Mouse (Mus musculus) midbrain, embryonic 16.5 days (tissue): ENCODE data around the gene Eif4e. TPM values are rescaled to one million over a fixed set of nuclear protein-coding genes. Genes with fewer than 3 reads are reported as not detected.

ENCODE experiments used
- ATAC-seq: fragments of 200-750 bp; cut with Nextera tagmentation; 2 replicates; pipeline ENCODE4 v1.8.0; 2017; ENCODE audit warnings: moderate TSS enrichment
- H3K27ac ChIP-seq: fragments of 300-500 bp; sonication (generic); 2 replicates; pipeline ENCODE4 v1.5.1; 2014; ENCODE audit warnings: mild to moderate bottlenecking, low read length, mixed read lengths
- H3K27me3 ChIP-seq: fragments of 300-500 bp; sonication (generic); 2 replicates; pipeline ENCODE4 v1.6.1; 2014; ENCODE audit warnings: low read depth, low read length, mixed read lengths; ENCODE audit not compliant: control insufficient read depth, insufficient read depth
- H3K36me3 ChIP-seq: fragments of 300-500 bp; sonication (generic); 2 replicates; pipeline ENCODE4 v1.6.1; 2014; ENCODE audit warnings: mild to moderate bottlenecking, low read length, moderate library complexity, mixed read lengths; ENCODE audit not compliant: control insufficient read depth, insufficient read depth
- H3K4me1 ChIP-seq: fragments of 300-500 bp; sonication (generic); 2 replicates; pipeline ENCODE4 v1.6.1; 2014; ENCODE audit warnings: mild to moderate bottlenecking, low read length, mixed read lengths; ENCODE audit not compliant: control insufficient read depth, insufficient read depth
- H3K4me2 ChIP-seq: fragments of 300-500 bp; sonication (generic); 2 replicates; pipeline ENCODE4 v1.6.1; 2014; ENCODE audit warnings: mild to moderate bottlenecking, low read length, mixed read lengths
- H3K4me3 ChIP-seq: fragments of 300-500 bp; sonication (generic); 2 replicates; pipeline ENCODE4 v1.5.1; 2014; ENCODE audit warnings: low read depth, mild to moderate bottlenecking, low read length, moderate library complexity, mixed read lengths
- H3K9ac ChIP-seq: fragments of 300-500 bp; sonication (generic); 2 replicates; pipeline ENCODE4 v1.6.1; 2014; ENCODE audit warnings: low read depth, low read length, mixed read lengths
- H3K9me3 ChIP-seq: fragments of 300-500 bp; sonication (generic); replicated peaks from 2 replicates; pipeline ENCODE4 v1.6.1; 2014; ENCODE audit warnings: mild to moderate bottlenecking, low read length, mixed read lengths; ENCODE audit not compliant: control insufficient read depth, poor library complexity, severe bottlenecking
- WGBS: fragments of 180-500 bp; shearing (Covaris S2); extraction: QIAGEN DNeasy Blood & Tissue Kit; methylation state at CpG from one replicate; pipeline ENCODE4 v1.1.7; 2014; 5-methylcytosine and 5-hydroxymethylcytosine counted together
- polyA plus RNA-seq: library from polyadenylated mRNA; unstranded; fragments of >200 nt; fragmentation: Nextera tagmentation; extraction: Ambion mirVana; gene quantifications from 2 replicates; pipeline ENCODE4 v1.2.1, GENCODE M21; 2015

Gene Eif4e
- 352 and 365 TPM in 2 replicates for polyA plus RNA-seq

DNA sequence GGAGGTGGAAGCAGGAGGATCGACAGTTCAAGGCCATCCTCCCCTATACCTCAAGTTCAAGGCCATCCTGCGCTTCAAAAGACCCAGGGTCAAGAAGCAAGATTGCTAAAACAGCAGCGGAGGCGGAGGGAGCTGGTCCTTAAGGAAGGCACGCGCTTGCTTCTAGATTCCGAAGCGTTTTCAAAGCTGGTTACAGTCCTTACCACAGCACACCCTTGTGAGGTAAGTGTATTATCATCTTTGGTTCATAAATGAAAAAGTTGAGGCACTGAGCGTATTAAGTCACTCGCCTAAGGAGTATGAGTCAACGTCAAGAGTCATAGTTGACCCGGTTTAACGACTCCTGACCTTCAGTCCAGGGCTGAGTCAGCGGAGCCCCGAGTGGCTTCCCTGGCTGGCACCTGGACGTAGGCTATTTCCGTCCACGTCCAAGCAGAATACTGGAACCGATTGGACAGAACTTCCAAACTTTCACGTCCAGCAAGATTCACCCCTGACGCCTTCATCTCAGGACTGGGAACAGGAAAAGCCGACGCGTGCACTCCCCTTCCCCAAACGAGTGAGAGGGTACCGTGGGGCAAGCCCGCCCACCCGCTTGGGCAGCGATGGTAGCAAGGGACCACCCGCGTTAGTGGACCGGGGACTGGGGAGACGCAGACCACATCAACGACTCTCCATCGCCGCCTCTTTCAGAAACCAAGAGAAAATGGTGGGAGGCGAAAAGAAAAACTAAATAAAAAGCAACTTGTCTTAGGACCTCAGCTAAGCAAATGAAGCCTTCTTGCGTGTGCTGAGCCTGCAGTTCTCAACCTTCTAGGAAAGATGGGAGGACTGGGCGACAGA, at the start of gene Eif4e:
Eif4e (plus strand) TSS at position 107 of the 843 bp plus-strand sequence.
- H3K36me3 ChIP-seq = no peaks in the 10 kb centered on the region
- peaks cover 18% of the 10 kb centered on the region for H3K4me1 ChIP-seq
- 3% methylated on average over 39 of the region's 39 CpGs for WGBS
- peak within 1 kb of the TSS; percentile 72; the same call in 1 of the 2 replicates for H3K27ac ChIP-seq
- peak within 1 kb of the TSS; percentile 91 for H3K4me2 ChIP-seq
- peak within 1 kb of the TSS; percentile 97 for H3K4me3 ChIP-seq
- H3K27me3 ChIP-seq = no peaks in the 10 kb centered on the region
- no peaks in the 10 kb centered on the region for H3K9me3 ChIP-seq
- peak; percentile 41 for ATAC-seq
- peak within 1 kb of the TSS; percentile 62 for H3K9ac ChIP-seq

DNA sequence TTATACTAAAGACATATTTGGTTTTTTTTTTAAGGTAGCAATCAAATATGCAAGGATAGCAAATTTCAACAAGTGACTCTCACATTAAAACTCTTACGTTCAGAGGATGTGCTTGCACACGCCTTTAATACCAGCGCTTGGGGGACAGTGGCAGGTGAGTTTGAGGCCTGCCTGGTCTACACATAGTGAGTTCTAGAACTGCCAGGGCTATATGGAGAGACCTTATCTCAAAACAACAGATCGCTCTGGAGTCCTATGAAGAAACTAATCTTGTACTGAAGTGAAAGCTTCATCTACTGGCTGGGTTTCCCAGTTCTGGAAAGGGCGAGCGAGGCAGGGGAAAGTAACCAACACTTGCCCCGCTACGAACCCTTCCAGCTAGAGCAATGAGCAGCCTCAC, 46.5 kb upstream of the Eif4e start:
- ATAC-seq = no peak
- H3K9ac ChIP-seq = no peak overlapping the region
- no peak overlapping the region for H3K27ac ChIP-seq
- H3K9me3 ChIP-seq = no peaks in the 10 kb centered on the region
- H3K4me1 ChIP-seq = no peaks in the 10 kb centered on the region
- no peak overlapping the region for H3K4me3 ChIP-seq
- 96% methylated on average over 8 of the region's 8 CpGs for whole genome bisulfite sequencing
- no peak overlapping the region for H3K4me2 ChIP-seq
- H3K27me3 ChIP-seq = no peaks in the 10 kb centered on the region
- H3K36me3 ChIP-seq = peaks cover 3% of the 10 kb centered on the region

- no peak for ATAC-seq
- WGBS = 63% methylated on average over 14 of the region's 14 CpGs
- Histone ChIP-seq H3K9ac (no peak overlapping the region), H3K36me3 (peaks cover 3% of the 10 kb centered on the region), H3K27me3 (no peaks in the 10 kb centered on the region), H3K9me3 (no peaks in the 10 kb centered on the region), H3K27ac (no peak overlapping the region), H3K4me2 (no peak overlapping the region), H3K4me3 (no peak overlapping the region), H3K4me1 (no peaks in the 10 kb centered on the region)
Measured at GRCm38 (mm10) chr3:138481526-138482284, 44.3 kb upstream of the Eif4e start.

DNA sequence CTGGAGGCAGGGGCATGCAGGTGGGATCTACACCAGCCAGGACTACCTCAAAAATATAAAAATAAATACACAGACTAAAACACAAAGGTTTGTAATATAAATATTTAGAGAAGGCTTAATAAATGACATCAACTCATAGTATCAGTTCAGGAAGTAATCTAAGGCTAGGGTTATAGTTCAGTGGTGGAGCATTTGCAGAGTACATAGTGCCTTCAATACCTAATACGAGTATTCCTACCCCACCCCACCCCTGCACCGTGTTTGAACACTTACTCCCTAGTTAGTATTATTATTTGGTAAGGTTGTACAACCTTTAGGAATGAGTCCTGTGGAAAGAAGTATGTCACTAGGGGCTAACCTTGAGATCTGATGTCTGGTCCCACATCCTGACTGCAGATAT, 42.7 kb upstream of the Eif4e start:
- WGBS = 97% methylated on average over 2 of the region's 2 CpGs
- no peak overlapping the region for H3K9ac ChIP-seq
- H3K4me3 ChIP-seq = no peak overlapping the region
- H3K27ac ChIP-seq = no peak overlapping the region
- no peak for ATAC-seq
- peaks cover 3% of the 10 kb centered on the region for H3K36me3 ChIP-seq
- peaks cover 9% of the 10 kb centered on the region for H3K4me1 ChIP-seq
- no peak overlapping the region for H3K4me2 ChIP-seq
- no peaks in the 10 kb centered on the region for H3K9me3 ChIP-seq
- no peaks in the 10 kb centered on the region for H3K27me3 ChIP-seq

- no peaks in the 10 kb centered on the region; the same call in 1 of the 2 replicates for H3K36me3 ChIP-seq
- H3K4me2 ChIP-seq = peak overlapping the region; percentile 85
- H3K9ac ChIP-seq = peak overlapping the region; percentile 89
- no peaks in the 10 kb centered on the region for H3K9me3 ChIP-seq
- H3K4me3 ChIP-seq = peak overlapping the region; percentile 87
- ATAC-seq = no peak
- peaks cover 12% of the 10 kb centered on the region for H3K4me1 ChIP-seq
- H3K27me3 ChIP-seq = no peaks in the 10 kb centered on the region
- WGBS = under 1% methylated on average over 54 of the region's 61 CpGs
- peak overlapping the region; percentile 81 for H3K27ac ChIP-seq
Measured at GRCm38 (mm10) chr3:138488584-138489326, 37.2 kb upstream of the Eif4e start.

DNA sequence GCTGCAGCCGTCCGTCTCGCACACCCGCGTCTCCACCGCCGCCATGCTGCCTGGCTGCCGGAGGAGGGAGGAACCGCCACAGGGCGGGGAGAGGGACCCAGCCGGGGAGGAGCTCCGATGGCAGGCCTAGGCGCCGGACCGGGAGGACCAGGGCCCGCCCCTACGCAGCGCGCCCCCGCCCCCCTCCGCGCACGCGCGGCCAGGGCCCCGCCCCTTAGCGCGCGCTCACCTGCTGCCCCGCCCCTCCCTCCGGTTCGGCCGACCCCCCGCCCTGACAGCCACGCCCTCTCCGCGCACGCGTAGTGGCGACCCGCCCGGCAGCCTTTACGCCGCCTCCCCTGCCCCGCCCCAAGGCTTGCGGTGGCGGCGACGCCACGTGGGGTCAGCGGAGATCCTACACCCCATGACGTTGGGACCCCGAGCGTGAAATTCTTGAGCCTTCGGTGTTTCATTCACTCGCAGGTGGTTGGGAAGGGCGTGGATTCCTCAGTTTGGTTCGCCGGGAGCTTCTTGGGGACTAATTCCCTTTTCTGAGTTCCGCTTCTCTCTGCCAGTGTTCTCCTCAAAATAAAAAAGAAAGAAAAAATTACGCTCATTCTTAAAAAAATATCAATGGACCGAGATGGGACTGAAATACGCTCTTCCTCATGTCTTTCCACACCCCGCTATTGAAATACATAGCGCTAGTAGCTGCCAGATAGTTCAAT, 36.5 kb upstream of the Eif4e start, which contains the start of gene Metap1:
Metap1 (minus strand) TSS at position 189 of the 707 bp plus-strand sequence.
- ATAC-seq = peak; percentile 99
- Histone ChIP-seq H3K4me1 (peaks cover 12% of the 10 kb centered on the region), H3K36me3 (no peaks in the 10 kb centered on the region; the same call in 1 of the 2 replicates), H3K4me3 (peak within 1 kb of the TSS; percentile 87), H3K27ac (peak within 1 kb of the TSS; percentile 81), H3K27me3 (no peaks in the 10 kb centered on the region), H3K9ac (peak within 1 kb of the TSS; percentile 89), H3K9me3 (no peaks in the 10 kb centered on the region), H3K4me2 (peak within 1 kb of the TSS; percentile 85)
- under 1% methylated on average over 58 of the region's 65 CpGs for WGBS

GRCm38 (mm10) chr3:138490034-138490337, 36.0 kb upstream of the Eif4e start:
- no peaks in the 10 kb centered on the region for H3K9me3 ChIP-seq
- H3K4me2 ChIP-seq = peak overlapping the region; percentile 61
- H3K4me3 ChIP-seq = peak overlapping the region; percentile 87
- H3K9ac ChIP-seq = peak overlapping the region; percentile 70; the same call in 1 of the 2 replicates
- peak; percentile 6; the same call in 1 of the 2 replicates for ATAC-seq
- no peaks in the 10 kb centered on the region for H3K36me3 ChIP-seq
- no peak overlapping the region for H3K27ac ChIP-seq
- H3K27me3 ChIP-seq = no peaks in the 10 kb centered on the region
- 27% methylated on average over 6 of the region's 6 CpGs for WGBS
- H3K4me1 ChIP-seq = peaks cover 12% of the 10 kb centered on the region

DNA sequence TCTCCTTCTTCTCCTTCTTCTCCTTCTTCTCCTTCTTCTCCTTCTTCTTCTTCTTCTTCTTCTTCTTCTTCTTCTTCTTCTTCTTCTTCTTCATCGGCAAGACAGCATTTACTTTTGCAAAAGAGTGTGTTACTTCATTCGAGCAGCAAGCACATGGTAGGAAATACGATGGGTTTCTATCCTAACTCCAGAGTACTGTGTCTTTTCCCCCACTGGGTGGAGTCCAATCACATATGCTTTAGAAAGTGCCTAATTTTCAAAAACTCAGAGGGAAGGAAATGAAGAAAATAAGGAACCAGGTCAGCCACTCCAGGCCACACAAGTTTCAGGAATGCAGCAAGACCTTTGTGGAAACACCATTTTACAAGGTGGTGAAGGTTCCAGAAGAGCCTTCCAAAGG, 32.3 kb upstream of the Eif4e start:
- Histone ChIP-seq H3K9me3 (no peaks in the 10 kb centered on the region), H3K36me3 (no peaks in the 10 kb centered on the region), H3K27ac (no peak overlapping the region), H3K4me2 (no peak overlapping the region), H3K4me1 (no peaks in the 10 kb centered on the region), H3K27me3 (no peaks in the 10 kb centered on the region), H3K4me3 (no peak overlapping the region), H3K9ac (no peak overlapping the region)
- WGBS = 85% methylated on average over 3 of the region's 3 CpGs
- ATAC-seq = no peak
